8 mouse cellular contexts compared by ENCODE assay signal in the genomic region with DNA sequence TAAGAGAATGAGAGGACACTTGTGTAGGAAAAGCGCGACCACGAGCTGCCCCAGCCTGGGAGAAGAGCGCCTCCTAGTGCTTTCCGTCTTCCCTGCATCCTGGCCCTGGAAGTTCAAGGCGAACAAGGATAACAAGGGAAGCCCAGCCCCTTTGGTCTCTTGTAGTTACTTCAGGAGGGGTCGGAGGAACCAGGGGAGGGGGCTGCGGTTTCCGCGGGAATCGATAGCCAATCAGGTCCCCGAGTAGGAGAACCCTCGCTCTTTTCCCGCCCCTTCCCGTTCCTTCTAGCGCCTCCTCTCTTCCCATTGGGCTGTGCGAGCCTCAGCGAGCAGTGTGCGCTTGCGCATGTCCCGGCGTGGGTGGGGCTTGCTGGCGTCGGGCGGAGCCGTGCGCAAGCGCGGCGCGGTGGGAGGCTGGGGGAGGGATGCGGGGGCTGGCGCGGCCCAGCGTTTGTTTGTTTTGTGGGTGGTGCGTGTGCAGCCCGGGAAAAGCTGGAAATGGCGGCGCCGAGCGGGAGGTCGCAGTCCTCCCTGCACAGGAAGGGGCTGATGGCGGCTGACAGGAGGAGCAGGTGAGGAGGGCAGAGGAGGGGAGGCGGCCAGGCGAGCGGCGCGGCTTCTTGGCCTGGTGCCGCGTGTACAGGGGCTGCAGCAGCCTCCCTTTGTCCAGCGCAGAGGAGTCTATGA. TPM values are rescaled to one million over a fixed set of nuclear protein-coding genes. Genes with fewer than 3 reads are reported as not detected.
DNase-seq lines count a peak whose midpoint lies in the region; ATAC-seq and TF ChIP-seq lines count a peak whose summit lies in the region.

A gene (plus strand): TSS at position 360 of the 687 bp plus-strand sequence.

- H3K4me1 ChIP-seq in forebrain, embryonic 10.5 days = peaks cover 31% of the 10 kb centered on the region
- H3K4me1 ChIP-seq in heart, embryonic 15.5 days (replicated peaks) = peaks cover 13% of the 10 kb centered on the region
- peaks cover 8 to 13% of the 10 kb centered on the region in 2 experiments for H3K4me1 ChIP-seq in liver, embryonic 14.5 days (replicated peaks; ENCODE audit: control insufficient read depth in 2 of 2, insufficient read depth in 2 of 2, low read length in 1 of 2)
- 0 out of 2 replicates have a peak, but pooled peaks cover 2% of the 10 kb centered on the region for H3K4me1 ChIP-seq in neural tube, embryonic 11.5 days (ENCODE audit: control insufficient read depth, insufficient read depth, low read length)
- H3K4me1 ChIP-seq in stomach, postnatal 0 days (replicated peaks; ENCODE audit: control insufficient read depth, insufficient read depth) = no peaks in the 10 kb centered on the region

- H3K9me3 ChIP-seq in forebrain, embryonic 10.5 days = no peaks in the 10 kb centered on the region
- no peaks in the 10 kb centered on the region for H3K9me3 ChIP-seq in heart, embryonic 15.5 days (replicated peaks)
- no peaks in the 10 kb centered on the region for H3K9me3 ChIP-seq in liver, embryonic 14.5 days (ENCODE audit: control insufficient read depth, low read length)
- H3K9me3 ChIP-seq in neural tube, embryonic 11.5 days (ENCODE audit: control insufficient read depth, low read length) = no peaks in the 10 kb centered on the region
- H3K9me3 ChIP-seq in stomach, postnatal 0 days (ENCODE audit: control insufficient read depth, low read length) = no peaks in the 10 kb centered on the region

- 1% methylated on average over 51 of the region's 51 CpGs for WGBS in forebrain, embryonic 10.5 days
- under 1% methylated on average over 51 of the region's 51 CpGs for WGBS in heart, embryonic 15.5 days
- under 1% methylated on average over 50 of the region's 51 CpGs for WGBS in liver, embryonic 14.5 days (ENCODE audit: insufficient replicate concordance)
- under 1% methylated on average over 50 of the region's 51 CpGs for WGBS in neural tube, embryonic 11.5 days
- under 1% methylated on average over 49 of the region's 51 CpGs for WGBS in stomach, postnatal 0 days

- H3K4me2 ChIP-seq in heart, embryonic 15.5 days = peak within 1 kb of the TSS; percentile 81
- H3K4me2 ChIP-seq in liver, embryonic 14.5 days (ENCODE audit: low read depth) = peak within 1 kb of the TSS; percentile 85
- H3K4me2 ChIP-seq in neural tube, embryonic 11.5 days (ENCODE audit: low read depth) = peak within 1 kb of the TSS; percentile 71
- peak within 1 kb of the TSS; percentile 88 for H3K4me2 ChIP-seq in stomach, postnatal 0 days (replicated peaks; ENCODE audit: low read depth)

- no peak for TF ChIP-seq EP300 in liver, embryonic 14.5 days (IDR thresholded peaks at IDR 0.05; ENCODE audit: low read depth)
- TF ChIP-seq EP300 in stomach, postnatal 0 days (optimal IDR thresholded peaks at IDR 0.05) = no peak

- DNase-seq in CD8-positive naive resting alpha-beta T cell, adult 2 months (ENCODE audit: low read depth in 2 of 2, low spot score in 2 of 2) = peak; percentile 95 to 96
- DNase-seq in c-Kit-positive CD71-negative TER-119-negative erythroid progenitor cells, embryonic 14.5 days (ENCODE audit: low read depth) = peak; percentile 96
- peak; percentile 98 for DNase-seq in forebrain, embryonic 10.5 days (ENCODE audit: extremely low spot score, low spot score)
- peak; percentile 99 for DNase-seq in kidney, postnatal 25 days
- peak; percentile 93 to 95 (median 95) for DNase-seq in liver, embryonic 14.5 days (ENCODE audit: low read depth in 3 of 3, low spot score in 3 of 3)
- peak; percentile 99 for DNase-seq in neural tube, embryonic 11.5 days (ENCODE audit: low spot score)
- peak; percentile 99 for DNase-seq in stomach, postnatal 0 days (ENCODE audit: low spot score)

- H3K27me3 ChIP-seq in forebrain, embryonic 10.5 days (ENCODE audit: poor library complexity, severe bottlenecking) = peaks cover 18% of the 10 kb centered on the region; the same call in 1 of the 2 replicates
- no peaks in the 10 kb centered on the region for H3K27me3 ChIP-seq in heart, embryonic 15.5 days
- no peaks in the 10 kb centered on the region for H3K27me3 ChIP-seq in liver, embryonic 14.5 days (ENCODE audit: control insufficient read depth, insufficient read depth, low read length)
- no peaks in the 10 kb centered on the region for H3K27me3 ChIP-seq in neural tube, embryonic 11.5 days (ENCODE audit: control insufficient read depth, insufficient read depth, low read length)
- H3K27me3 ChIP-seq in stomach, postnatal 0 days (ENCODE audit: control insufficient read depth, insufficient read depth, low read length) = no peaks in the 10 kb centered on the region

- ATAC-seq in heart, embryonic 15.5 days (replicated peaks; ENCODE audit: insufficient number of reproducible peaks, insufficient read depth, low FRiP score, low read depth) = peak; percentile 100
- ATAC-seq in liver, embryonic 14.5 days (ENCODE audit: insufficient read depth) = peak; percentile 98
- peak; percentile 99 for ATAC-seq in neural tube, embryonic 11.5 days (ENCODE audit: insufficient read depth, low FRiP score, low TSS enrichment)
- peak; percentile 98 for ATAC-seq in stomach, postnatal 0 days (ENCODE audit: low FRiP score, low TSS enrichment)

- H3K9ac ChIP-seq in heart, embryonic 15.5 days = peak within 1 kb of the TSS; percentile 94
- peak within 1 kb of the TSS; percentile 85 for H3K9ac ChIP-seq in liver, embryonic 14.5 days (replicated peaks)
- peak within 1 kb of the TSS; percentile 90 for H3K9ac ChIP-seq in neural tube, embryonic 11.5 days (ENCODE audit: low read length)
- peak within 1 kb of the TSS; percentile 91 for H3K9ac ChIP-seq in stomach, postnatal 0 days (ENCODE audit: low read length)

- peak within 1 kb of the TSS; percentile 85 for H3K4me3 ChIP-seq in forebrain, embryonic 10.5 days
- H3K4me3 ChIP-seq in heart, embryonic 15.5 days = peak within 1 kb of the TSS; percentile 87
- peak within 1 kb of the TSS; percentile 96 to 97 for H3K4me3 ChIP-seq in liver, embryonic 14.5 days (ENCODE audit: insufficient read depth in 1 of 2, low read depth in 2 of 2, low read length in 2 of 2)
- H3K4me3 ChIP-seq in neural tube, embryonic 11.5 days (ENCODE audit: low read depth, low read length) = peak within 1 kb of the TSS; percentile 76
- H3K4me3 ChIP-seq in stomach, postnatal 0 days (ENCODE audit: low read depth, low read length) = peak within 1 kb of the TSS; percentile 86

- peak within 1 kb of the TSS; percentile 98 for H3K27ac ChIP-seq in forebrain, embryonic 10.5 days
- H3K27ac ChIP-seq in heart, embryonic 15.5 days = peak within 1 kb of the TSS; percentile 93
- H3K27ac ChIP-seq in liver, embryonic 14.5 days = peak within 1 kb of the TSS; percentile 56
- peak within 1 kb of the TSS; percentile 67; the same call in 1 of the 2 replicates for H3K27ac ChIP-seq in neural tube, embryonic 11.5 days (ENCODE audit: low read depth, low read length)
- peak within 1 kb of the TSS; percentile 96 for H3K27ac ChIP-seq in stomach, postnatal 0 days (replicated peaks)

- TF ChIP-seq CTCF in liver, embryonic 14.5 days (IDR thresholded peaks at IDR 0.05; ENCODE audit: low read depth) = peak; percentile 93
- peak; percentile 97 for TF ChIP-seq CTCF in stomach, postnatal 0 days (IDR thresholded peaks at IDR 0.05; ENCODE audit: low read depth)

- H3K36me3 ChIP-seq in forebrain, embryonic 10.5 days (replicated peaks) = peaks cover 27% of the 10 kb centered on the region
- H3K36me3 ChIP-seq in heart, embryonic 15.5 days = peaks cover 24% of the 10 kb centered on the region
- H3K36me3 ChIP-seq in liver, embryonic 14.5 days (replicated peaks; ENCODE audit: control insufficient read depth, insufficient read depth, low read depth) = peaks cover 26% of the 10 kb centered on the region
- H3K36me3 ChIP-seq in neural tube, embryonic 11.5 days (ENCODE audit: control insufficient read depth, insufficient read depth, low read length) = peaks cover 12% of the 10 kb centered on the region
- H3K36me3 ChIP-seq in stomach, postnatal 0 days (ENCODE audit: control insufficient read depth, insufficient read depth, low read length) = peaks cover 12% of the 10 kb centered on the region

RNA-seq across cellular contexts. Expression of the gene that starts here (rescaled TPM):
- polyA plus RNA-seq in forebrain, embryonic 10.5 days (2016; fragmentation: Nextera tagmentation; extraction: Ambion mirVana) = 80.3 and 83.9 TPM in 2 replicates
- 26.2 and 37.2 TPM in 2 replicates for polyA plus RNA-seq in heart, embryonic 15.5 days (2015; fragmentation: Nextera tagmentation; extraction: Ambion mirVana)
- polyA plus RNA-seq in liver, embryonic 14.5 days (2012; rRNA removed) = 26.1 and 27.0 TPM in 2 replicates
- polyA plus RNA-seq in liver, embryonic 14.5 days (2014; fragmentation: Nextera tagmentation; extraction: Ambion mirVana) = 21.9 and 25.0 TPM in 2 replicates
- 69.2 and 72.0 TPM in 2 replicates for polyA plus RNA-seq in neural tube, embryonic 11.5 days (2014; fragmentation: Nextera tagmentation; extraction: Ambion mirVana)
- polyA plus RNA-seq in stomach, postnatal 0 days (2015; fragmentation: Nextera tagmentation; extraction: Ambion mirVana) = 20.2 and 21.6 TPM in 2 replicates

Comparison
In these comparisons a context has a peak if more than half of its experiments do, and no peak if none do; other contexts are left out.
1. Peak in every context shown above with its lines: DNase-seq, ATAC-seq, H3K4me3 ChIP-seq and H3K27ac ChIP-seq.